Mouse (Mus musculus): ENCODE results near the gene Tubb3. TPM values are rescaled to one million over a fixed set of nuclear protein-coding genes. Genes with fewer than 3 reads are reported as not detected.
"Not testable (repeated sequence)": the region's sequence is repeated elsewhere in the genome, so short reads cannot be mapped to it uniquely, and the experiment has no call there.

Tubb3 gene
- polyA plus RNA-seq, 1 experiment from 2014 or later = 11.2 TPM

DNA sequence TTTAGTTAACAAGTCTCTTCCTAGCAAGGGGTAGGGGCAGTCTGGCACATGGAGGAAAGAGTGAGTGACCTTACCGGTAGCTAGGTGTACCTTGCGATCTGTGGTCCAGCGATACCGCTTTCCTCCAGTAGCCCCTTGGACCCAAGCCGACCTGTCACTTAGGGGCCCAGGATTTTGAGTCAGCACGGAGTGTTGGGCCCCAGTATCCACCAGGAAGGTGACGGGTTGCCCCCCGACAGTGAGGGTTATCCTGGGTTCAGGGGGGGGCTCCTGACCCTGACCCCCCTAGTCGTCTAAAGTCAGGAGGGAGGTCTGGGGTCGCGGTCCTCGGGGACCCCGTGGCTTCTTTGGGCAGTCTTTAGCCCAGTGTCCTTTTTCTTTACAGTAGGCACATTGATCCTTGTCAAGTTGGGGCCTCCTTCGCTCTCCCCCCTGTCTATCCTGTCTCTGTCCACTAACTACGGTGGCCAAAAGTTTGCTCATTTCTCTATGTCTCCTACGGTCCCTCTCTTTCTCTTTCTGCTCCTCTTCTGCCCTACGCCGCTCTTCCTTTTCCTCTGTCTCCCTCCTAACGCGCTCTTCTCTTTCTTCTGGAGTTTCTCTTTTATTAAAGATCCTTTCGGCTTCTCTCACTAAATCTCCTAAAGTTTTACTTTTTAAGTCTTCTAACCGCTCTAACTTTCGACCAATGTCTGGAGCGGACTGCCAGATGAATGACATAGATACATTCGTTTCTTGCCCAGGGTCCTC, 20.6 kb downstream of the Tubb3 start:
- 95% methylated on average over 25 of the region's 25 CpGs for WGBS
- Histone ChIP-seq H3K27ac (replicated peaks; ENCODE audit: low read depth, low read length) (no peak overlapping the region), H3K9ac (ENCODE audit: low read length) (no peak overlapping the region), H3K4me2 (ENCODE audit: low read depth, severe bottlenecking) (no peak overlapping the region), H3K4me1 (ENCODE audit: control insufficient read depth, insufficient read depth, low read length) (no peaks in the 10 kb centered on the region), H3K36me3 (ENCODE audit: control insufficient read depth, insufficient read depth, low read length) (no peaks in the 10 kb centered on the region), H3K4me3 (ENCODE audit: low read depth, low read length) (no peak overlapping the region), H3K27me3 (ENCODE audit: control insufficient read depth, insufficient read depth, low read length) (no peaks in the 10 kb centered on the region), H3K9me3 (ENCODE audit: control insufficient read depth, low read length) (peaks cover 21% of the 10 kb centered on the region; the same call in 1 of the 2 replicates)
- DNase-seq (ENCODE audit: low spot score) (no peak), ATAC-seq (ENCODE audit: insufficient number of reproducible peaks, low FRiP score, low TSS enrichment, low read depth) (no peak)

DNA sequence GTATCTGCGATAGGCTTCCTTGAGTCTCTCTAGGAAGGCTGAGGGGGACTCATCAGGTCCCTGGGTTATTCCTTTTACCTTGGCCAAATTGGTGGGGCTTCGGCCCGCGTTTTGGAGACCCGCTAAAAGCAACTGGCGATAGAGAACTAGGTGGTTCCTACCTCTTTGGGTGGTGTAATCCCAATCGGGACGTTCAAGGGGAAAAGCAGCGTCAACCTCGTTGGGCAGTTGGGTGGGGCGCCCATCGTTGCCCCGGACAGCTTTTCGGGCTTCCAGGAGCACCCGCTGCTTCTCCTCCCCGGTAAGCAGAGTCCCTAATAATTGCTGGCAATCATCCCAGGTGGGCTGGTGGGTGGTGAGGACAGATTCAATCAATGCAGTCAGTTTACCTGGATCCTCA, 21.2 kb downstream of the Tubb3 start:
- Histone ChIP-seq H3K4me3 (ENCODE audit: low read depth, low read length) (no peak overlapping the region), H3K36me3 (ENCODE audit: control insufficient read depth, insufficient read depth, low read length) (no peaks in the 10 kb centered on the region), H3K27me3 (ENCODE audit: control insufficient read depth, insufficient read depth, low read length) (no peaks in the 10 kb centered on the region), H3K27ac (replicated peaks; ENCODE audit: low read depth, low read length) (no peak overlapping the region), H3K4me2 (ENCODE audit: low read depth, severe bottlenecking) (no peak overlapping the region), H3K9me3 (ENCODE audit: control insufficient read depth, low read length) (peaks cover 21% of the 10 kb centered on the region; the same call in 1 of the 2 replicates), H3K4me1 (ENCODE audit: control insufficient read depth, insufficient read depth, low read length) (no peaks in the 10 kb centered on the region), H3K9ac (ENCODE audit: low read length) (no peak overlapping the region)
- DNase-seq (ENCODE audit: low spot score) = no peak
- no peak for ATAC-seq (ENCODE audit: insufficient number of reproducible peaks, low FRiP score, low TSS enrichment, low read depth)
- 96% methylated on average over 16 of the region's 16 CpGs for WGBS

DNA sequence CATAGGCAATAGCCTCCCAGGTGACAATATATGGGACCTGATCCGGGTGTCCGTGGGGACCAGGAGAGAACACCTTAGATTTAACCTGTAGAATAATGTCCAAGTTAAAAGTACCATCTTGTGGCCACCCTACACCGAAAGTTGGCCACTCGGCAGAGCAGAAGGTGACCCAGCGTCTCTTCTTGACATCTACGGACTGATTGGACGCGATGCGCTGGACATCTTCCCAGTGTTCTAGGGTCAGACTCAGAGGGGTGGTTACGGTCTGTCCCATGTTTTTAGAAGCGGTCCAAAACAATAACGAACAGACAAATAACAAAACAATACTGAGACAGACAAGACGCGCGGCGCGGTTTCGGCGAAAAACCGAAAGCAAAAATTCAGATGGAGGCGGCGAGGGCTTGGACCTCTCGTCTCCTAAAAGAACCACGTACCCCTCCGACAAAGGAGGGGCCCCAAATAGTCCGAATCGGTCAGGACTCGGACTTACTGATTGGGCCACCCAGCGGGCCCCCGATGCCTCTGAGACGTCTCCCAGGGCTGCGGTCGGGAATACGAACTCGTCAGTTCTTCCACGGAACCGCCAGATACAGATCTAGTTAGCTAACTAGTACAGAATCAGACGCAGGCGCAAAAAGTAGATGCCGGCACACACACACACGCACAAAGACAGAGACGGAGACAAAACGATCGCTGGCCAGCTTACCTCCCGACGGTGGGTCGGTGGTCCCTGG, 22.2 kb downstream of the Tubb3 start:
- H3K9ac ChIP-seq (ENCODE audit: low read length); H3K27ac ChIP-seq (replicated peaks; ENCODE audit: low read depth, low read length); H3K4me3 ChIP-seq (ENCODE audit: low read depth, low read length); H3K27me3 ChIP-seq (ENCODE audit: control insufficient read depth, insufficient read depth, low read length); H3K4me1 ChIP-seq (ENCODE audit: control insufficient read depth, insufficient read depth, low read length); ATAC-seq (ENCODE audit: insufficient number of reproducible peaks, low FRiP score, low TSS enrichment, low read depth); H3K4me2 ChIP-seq (ENCODE audit: low read depth, severe bottlenecking); H3K36me3 ChIP-seq (ENCODE audit: control insufficient read depth, insufficient read depth, low read length); DNase-seq (ENCODE audit: low spot score): not testable (repeated sequence)
- WGBS = 96% methylated on average over 44 of the region's 47 CpGs
- peaks cover 14% of the 10 kb centered on the region; the same call in 1 of the 2 replicates for H3K9me3 ChIP-seq (ENCODE audit: control insufficient read depth, low read length)

DNA sequence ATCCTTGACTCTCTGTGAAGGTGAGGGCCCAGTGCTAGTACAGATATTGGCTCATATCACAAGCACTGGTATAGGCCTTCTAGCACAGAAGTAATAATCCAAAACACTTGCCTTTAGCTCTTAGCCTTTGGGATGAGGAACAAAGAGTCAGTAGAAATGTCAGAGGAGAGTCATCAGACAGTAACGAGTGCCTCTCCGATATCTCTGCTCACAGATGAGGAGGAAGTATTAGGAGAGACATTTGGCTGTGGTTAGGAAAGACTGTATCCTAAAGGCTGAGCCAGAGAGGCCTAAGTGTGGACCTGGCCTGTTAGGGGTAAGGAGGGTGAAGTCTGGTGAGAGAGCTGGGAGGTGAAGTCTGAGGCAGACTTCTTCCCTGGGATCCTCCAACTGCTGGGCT, 30.6 kb downstream of the Tubb3 start:
- no peak overlapping the region for H3K4me2 ChIP-seq (ENCODE audit: low read depth, severe bottlenecking)
- H3K9ac ChIP-seq (ENCODE audit: low read length) = no peak overlapping the region
- DNase-seq (ENCODE audit: low spot score) (no peak), ATAC-seq (ENCODE audit: insufficient number of reproducible peaks, low FRiP score, low TSS enrichment, low read depth) (no peak)
- H3K36me3 ChIP-seq (ENCODE audit: control insufficient read depth, insufficient read depth, low read length) = no peaks in the 10 kb centered on the region
- H3K27ac ChIP-seq (replicated peaks; ENCODE audit: low read depth, low read length) = no peak overlapping the region
- no peak overlapping the region for H3K4me3 ChIP-seq (ENCODE audit: low read depth, low read length)
- no peaks in the 10 kb centered on the region for H3K27me3 ChIP-seq (ENCODE audit: control insufficient read depth, insufficient read depth, low read length)
- H3K9me3 ChIP-seq (ENCODE audit: control insufficient read depth, low read length) = no peaks in the 10 kb centered on the region
- WGBS = 94% methylated on average over 2 of the region's 2 CpGs
- H3K4me1 ChIP-seq (ENCODE audit: control insufficient read depth, insufficient read depth, low read length) = 0 out of 2 replicates have a peak, but pooled peaks cover 2% of the 10 kb centered on the region

DNA sequence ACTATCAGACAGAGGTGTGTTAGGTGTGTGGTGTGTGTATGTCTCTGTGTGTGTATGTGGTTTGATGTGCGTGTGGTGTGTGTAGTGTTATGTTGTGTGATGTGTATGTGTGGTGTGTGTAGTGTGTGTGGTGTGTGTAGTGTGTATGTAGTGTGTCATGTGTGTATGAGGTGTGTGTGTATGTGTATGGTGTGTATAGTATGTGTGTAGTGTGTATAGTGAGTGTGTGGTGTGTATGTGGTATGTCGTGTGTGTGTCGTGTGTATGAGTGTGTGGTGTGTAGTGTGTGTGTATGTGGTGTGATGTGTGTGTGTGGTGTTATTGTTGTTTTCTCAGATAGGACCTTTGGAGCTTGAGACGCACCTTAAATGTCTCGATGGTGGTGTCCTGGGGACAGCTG, 31.1 kb downstream of the Tubb3 start:
- Histone ChIP-seq H3K27me3 (ENCODE audit: control insufficient read depth, insufficient read depth, low read length) (no peaks in the 10 kb centered on the region), H3K4me2 (ENCODE audit: low read depth, severe bottlenecking) (peak overlapping the region; percentile 48; the same call in 1 of the 2 replicates), H3K36me3 (ENCODE audit: control insufficient read depth, insufficient read depth, low read length) (no peaks in the 10 kb centered on the region), H3K9me3 (ENCODE audit: control insufficient read depth, low read length) (no peaks in the 10 kb centered on the region), H3K4me3 (ENCODE audit: low read depth, low read length) (peak overlapping the region; percentile 64; the same call in 1 of the 2 replicates), H3K27ac (replicated peaks; ENCODE audit: low read depth, low read length) (no peak overlapping the region), H3K4me1 (ENCODE audit: control insufficient read depth, insufficient read depth, low read length) (0 out of 2 replicates have a peak, but pooled peaks cover 2% of the 10 kb centered on the region), H3K9ac (ENCODE audit: low read length) (no peak overlapping the region; the same call in 1 of the 2 replicates)
- ATAC-seq (ENCODE audit: insufficient number of reproducible peaks, low FRiP score, low TSS enrichment, low read depth) = peak; percentile 10; the same call in 1 of the 2 replicates
- no peak for DNase-seq (ENCODE audit: low spot score)
- WGBS = 80% methylated on average over 5 of the region's 5 CpGs

DNA sequence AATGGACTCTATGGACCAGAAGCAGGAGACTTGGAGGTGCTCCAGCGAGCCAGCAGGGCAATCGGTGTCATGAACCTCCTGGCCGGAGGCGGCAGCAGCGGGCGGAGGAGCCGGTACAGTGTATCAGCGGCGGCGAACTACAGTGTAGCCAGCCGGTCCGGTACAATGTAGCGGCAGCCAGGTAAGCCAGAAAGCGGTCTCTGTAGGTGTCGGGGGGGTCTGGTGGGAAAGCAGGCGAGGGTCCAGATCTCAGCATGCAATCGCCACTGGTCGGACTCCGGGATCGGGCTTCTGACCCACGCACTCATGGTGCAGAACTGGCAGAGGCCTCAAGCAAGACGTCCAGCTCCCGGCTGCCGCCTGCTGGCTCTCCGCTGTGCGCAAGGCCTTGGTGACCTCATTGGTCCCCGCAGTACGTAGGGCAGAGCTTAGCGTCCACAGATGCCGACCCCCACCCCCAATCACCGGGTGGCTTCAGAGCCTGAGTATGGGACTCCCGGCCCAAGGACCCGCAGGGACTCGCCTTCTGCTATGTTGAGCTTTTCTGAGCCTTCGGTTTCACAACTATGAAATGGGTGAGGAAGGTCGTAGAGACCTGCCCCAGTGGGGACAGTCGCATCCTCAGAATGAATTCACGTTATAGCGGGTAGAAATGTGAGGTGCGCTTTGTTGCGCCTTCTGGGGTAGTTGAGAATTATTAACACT, 31.8 kb downstream of the Tubb3 start:
- H3K36me3 ChIP-seq (ENCODE audit: control insufficient read depth, insufficient read depth, low read length) = no peaks in the 10 kb centered on the region
- 2% methylated on average over 41 of the region's 41 CpGs for WGBS
- peak; percentile 93 for ATAC-seq (ENCODE audit: insufficient number of reproducible peaks, low FRiP score, low TSS enrichment, low read depth)

DNA sequence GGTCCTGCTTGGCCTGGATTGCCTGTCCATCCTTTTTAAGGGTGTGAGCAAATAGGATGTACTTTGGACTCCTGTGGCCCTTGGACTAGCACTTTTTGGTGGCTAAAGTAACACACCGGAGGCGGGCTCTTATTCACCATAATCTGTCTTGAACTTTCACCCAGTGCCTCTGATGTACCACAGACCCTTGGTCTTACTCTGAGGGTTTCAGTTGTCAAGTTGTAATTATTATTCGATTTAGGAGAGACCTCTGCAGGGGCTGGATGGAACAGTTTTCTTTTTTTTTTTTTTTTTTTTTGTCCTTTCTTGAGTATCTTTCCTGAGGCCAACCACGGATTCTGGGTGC, 32.3 kb downstream of the Tubb3 start:
- Histone ChIP-seq H3K9me3 (ENCODE audit: control insufficient read depth, low read length) (no peaks in the 10 kb centered on the region), H3K4me2 (ENCODE audit: low read depth, severe bottlenecking) (peak overlapping the region; percentile 48), H3K36me3 (ENCODE audit: control insufficient read depth, insufficient read depth, low read length) (no peaks in the 10 kb centered on the region), H3K4me1 (ENCODE audit: control insufficient read depth, insufficient read depth, low read length) (0 out of 2 replicates have a peak, but pooled peaks cover 2% of the 10 kb centered on the region), H3K27ac (replicated peaks; ENCODE audit: low read depth, low read length) (no peak overlapping the region), H3K4me3 (ENCODE audit: low read depth, low read length) (peak overlapping the region; percentile 64), H3K9ac (ENCODE audit: low read length) (peak overlapping the region; percentile 89), H3K27me3 (ENCODE audit: control insufficient read depth, insufficient read depth, low read length) (no peaks in the 10 kb centered on the region)
- no peak for ATAC-seq (ENCODE audit: insufficient number of reproducible peaks, low FRiP score, low TSS enrichment, low read depth)
- no peak for DNase-seq (ENCODE audit: low spot score)
- 34% methylated on average over 4 of the region's 4 CpGs for WGBS

More for the DNA sequence above, 31.8 kb downstream of the Tubb3 start:
- DNase-seq (ENCODE audit: low spot score) = peak; percentile 95
- Histone ChIP-seq H3K27me3 (ENCODE audit: control insufficient read depth, insufficient read depth, low read length) (no peaks in the 10 kb centered on the region), H3K9me3 (ENCODE audit: control insufficient read depth, low read length) (no peaks in the 10 kb centered on the region), H3K4me2 (ENCODE audit: low read depth, severe bottlenecking) (peak overlapping the region; percentile 48), H3K4me1 (ENCODE audit: control insufficient read depth, insufficient read depth, low read length) (0 out of 2 replicates have a peak, but pooled peaks cover 2% of the 10 kb centered on the region), H3K27ac (replicated peaks; ENCODE audit: low read depth, low read length) (no peak overlapping the region; the same call in 1 of the 2 replicates), H3K9ac (ENCODE audit: low read length) (peak overlapping the region; percentile 89), H3K4me3 (ENCODE audit: low read depth, low read length) (peak overlapping the region; percentile 64)

DNA sequence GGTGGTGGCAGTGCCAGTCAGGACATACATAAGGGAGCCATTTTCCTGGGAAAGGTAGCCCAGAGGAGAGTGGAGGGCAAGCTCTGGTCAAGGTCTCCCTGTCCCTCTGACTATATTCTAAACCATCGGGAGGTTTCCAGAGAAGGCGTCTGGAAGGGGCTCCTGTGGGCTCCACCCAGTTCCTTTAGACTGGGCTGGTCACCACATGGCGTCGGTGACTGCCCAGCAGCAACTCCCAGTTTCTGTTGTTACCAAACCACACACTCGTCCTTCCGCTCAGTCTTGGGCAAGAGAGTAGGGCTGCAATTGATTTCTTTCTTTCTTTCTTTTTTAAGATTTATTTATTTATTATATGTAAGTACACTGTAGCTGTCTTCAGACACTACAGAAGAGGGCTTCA, 32.9 kb downstream of the Tubb3 start:
- Histone ChIP-seq H3K36me3 (ENCODE audit: control insufficient read depth, insufficient read depth, low read length) (no peaks in the 10 kb centered on the region), H3K9me3 (ENCODE audit: control insufficient read depth, low read length) (no peaks in the 10 kb centered on the region), H3K4me3 (ENCODE audit: low read depth, low read length) (no peak overlapping the region), H3K9ac (ENCODE audit: low read length) (no peak overlapping the region), H3K4me1 (ENCODE audit: control insufficient read depth, insufficient read depth, low read length) (0 out of 2 replicates have a peak, but pooled peaks cover 2% of the 10 kb centered on the region), H3K27me3 (ENCODE audit: control insufficient read depth, insufficient read depth, low read length) (no peaks in the 10 kb centered on the region), H3K4me2 (ENCODE audit: low read depth, severe bottlenecking) (no peak overlapping the region; the same call in 1 of the 2 replicates), H3K27ac (replicated peaks; ENCODE audit: low read depth, low read length) (no peak overlapping the region)
- no peak for ATAC-seq (ENCODE audit: insufficient number of reproducible peaks, low FRiP score, low TSS enrichment, low read depth)
- no peak for DNase-seq (ENCODE audit: low spot score)
- 83% methylated on average over 6 of the region's 6 CpGs for WGBS
